Mouse (Mus musculus) heart, postnatal 36 days (tissue): ENCODE results near the gene Car15. TPM values are rescaled to one million over a fixed set of nuclear protein-coding genes. Genes with fewer than 3 reads are reported as not detected.

Source experiments
- DNase-seq, 2 experiments: peaks; one replicate each; pipeline ENCODE4 v3.0.0; 2021 to 2022
- intact Hi-C: fragments of 180-260 bp; cut with DNase I; formaldehyde crosslinking; loops from one replicate; pipeline ENCODE4 v1.15.1; 2025
- total RNA-seq, 2 experiments: library from RNA; stranded (reverse); gene quantifications; 2 replicates each; pipeline ENCODE4 v1.2.3; 2021

The Car15 gene
- 1 to 10 TPM; 2.1 TPM for total RNA-seq

DNA sequence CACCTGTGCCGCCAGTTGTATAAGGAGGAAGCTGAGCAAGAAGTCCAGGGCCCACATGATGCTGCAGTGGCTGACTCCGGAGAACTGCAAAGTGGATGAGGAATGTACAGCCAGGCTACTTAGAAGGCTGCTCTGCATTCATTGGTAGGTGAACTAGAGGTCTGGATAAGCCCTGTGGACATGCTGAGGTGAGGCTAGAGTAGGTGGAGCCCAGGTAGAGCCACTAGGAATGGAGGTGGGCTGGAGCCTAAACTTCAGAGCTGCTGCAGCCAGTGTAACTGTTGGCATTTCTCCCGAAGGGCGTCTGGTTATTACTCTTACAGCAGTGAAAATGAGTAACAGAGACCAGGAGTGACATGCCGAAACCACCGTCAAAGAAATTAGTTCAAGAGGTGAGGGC is at the start of gene Car15:
TSS of gene Car15 (minus strand) at position 314 of the 400 bp plus-strand sequence.
- intact Hi-C loops, result no loop called here
- DNase-seq, result no peak

DNA sequence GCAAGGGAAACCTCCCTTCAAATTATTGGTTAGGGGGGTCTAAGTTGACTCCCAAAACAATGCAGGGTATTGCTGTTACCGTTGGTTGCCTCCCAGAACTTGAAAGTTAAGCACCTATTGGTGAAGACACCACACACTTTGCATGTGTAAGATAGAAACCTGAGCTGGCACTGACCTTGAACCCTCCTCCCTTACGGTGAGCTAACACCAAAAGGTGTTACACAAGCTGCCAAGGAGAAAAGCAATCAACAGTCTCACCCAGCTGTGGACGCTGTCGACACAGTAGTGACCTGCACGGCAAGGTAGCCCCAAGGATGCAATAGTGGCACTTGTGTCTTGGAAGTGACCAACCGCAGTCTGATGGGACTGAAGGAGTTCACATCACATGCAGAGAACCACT is 46.0 kb upstream of the Car15 start:
- intact Hi-C loops, result no loop called here

DNA sequence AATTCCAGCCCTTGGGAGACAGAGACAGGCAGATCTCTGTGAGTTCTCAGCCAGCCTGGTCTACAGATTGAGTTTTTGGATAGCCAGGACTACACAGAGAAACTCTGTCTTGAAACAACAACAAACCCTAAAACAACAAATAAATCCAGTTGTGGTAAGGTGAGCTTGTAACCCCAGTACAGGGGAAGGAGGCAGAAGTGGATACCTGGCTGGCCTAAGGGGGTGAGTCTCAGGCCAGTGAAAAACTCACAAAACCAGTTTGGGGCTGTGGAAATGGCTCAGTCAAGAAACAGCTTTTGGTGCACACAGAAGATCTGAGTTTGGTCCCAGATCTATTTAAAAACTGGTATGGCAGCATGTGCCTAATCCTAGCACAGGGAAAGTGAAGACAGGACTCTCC is 44.0 kb upstream of the Car15 start:
- no peak for DNase-seq
- intact Hi-C loops, result no loop called here

More for the DNA sequence above, 46.0 kb upstream of the Car15 start:
- no peak for DNase-seq

DNA sequence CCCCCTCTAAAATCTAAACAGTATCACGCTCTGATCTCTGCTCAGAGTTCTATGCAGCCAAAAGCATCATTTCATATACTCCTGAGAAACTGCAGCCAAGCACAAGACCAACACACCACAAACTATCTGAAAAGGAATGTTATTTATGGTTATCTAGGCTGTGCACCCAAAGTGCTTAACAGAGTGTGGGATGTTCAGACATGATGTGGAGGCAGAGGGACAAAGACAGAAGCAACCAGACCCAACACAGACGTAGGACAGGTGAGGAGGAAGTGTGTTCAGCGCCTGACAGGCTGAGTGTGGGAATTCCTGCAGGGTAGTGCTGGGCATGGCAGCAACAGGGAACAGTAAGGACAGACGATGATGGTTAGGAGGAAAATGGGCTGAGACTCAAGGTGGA is 41.4 kb upstream of the Car15 start:
- no peak for DNase-seq
- intact Hi-C loops, result no loop called here

DNA sequence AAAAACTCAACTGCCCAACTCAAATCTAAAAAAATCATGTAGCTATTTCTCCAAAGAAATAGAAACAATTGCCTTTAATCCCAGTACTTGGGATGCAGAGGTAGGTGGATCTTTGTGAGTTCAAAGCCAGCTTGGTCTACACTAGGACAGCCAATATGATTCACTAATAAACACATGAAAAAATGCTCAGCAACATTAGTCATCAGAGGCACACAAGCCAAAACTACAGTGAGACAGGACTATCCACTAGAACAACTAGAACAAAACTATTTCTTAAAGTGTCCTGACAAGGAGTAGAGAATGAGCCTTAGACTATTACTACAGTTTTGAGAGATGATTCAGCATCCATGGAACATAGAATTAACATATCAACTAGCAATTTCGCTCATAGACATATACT is 37.9 kb upstream of the Car15 start:
- intact Hi-C loops, result no loop called here

DNA sequence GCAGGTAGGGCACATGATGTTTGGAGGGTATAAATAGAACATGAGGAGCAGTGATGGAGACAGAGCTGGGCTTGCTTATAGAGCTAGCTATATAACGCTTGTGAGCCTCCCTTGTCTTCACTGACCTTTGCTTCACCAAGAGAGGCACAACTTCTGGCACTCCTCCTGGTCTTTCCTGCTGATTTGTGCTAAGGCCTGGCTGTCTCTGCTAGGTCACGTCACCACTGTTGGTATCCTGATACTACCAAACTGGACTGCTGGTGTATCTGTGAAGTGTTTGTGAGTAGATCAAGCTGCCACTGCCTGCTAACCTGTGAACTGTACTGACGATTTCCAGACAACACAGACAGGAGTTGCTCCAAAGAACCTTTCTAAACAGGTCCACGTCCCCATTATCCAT is 37.0 kb upstream of the Car15 start:
- no peak for DNase-seq
- intact Hi-C loops, result no loop called here

More for the DNA sequence above, 37.9 kb upstream of the Car15 start:
- no peak for DNase-seq

DNA sequence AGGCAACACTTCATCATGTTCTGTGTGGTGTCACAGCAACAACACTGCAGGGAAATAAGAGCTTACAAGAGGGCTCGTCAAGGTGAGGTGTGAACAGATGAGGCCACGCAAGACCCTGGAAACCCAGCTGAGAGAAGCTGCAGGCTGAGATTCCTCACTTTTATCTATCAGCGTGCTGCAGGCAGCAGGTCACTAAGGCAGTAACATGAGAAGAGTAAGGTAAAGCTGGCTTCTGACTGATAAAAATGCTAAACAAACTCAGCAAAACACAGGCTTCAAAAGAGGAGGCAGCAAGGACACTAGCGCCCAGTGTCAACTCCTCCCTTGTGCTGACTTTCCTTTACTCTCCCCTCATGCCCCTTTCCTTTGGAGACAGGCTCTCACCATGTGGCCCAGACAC is 34.8 kb upstream of the Car15 start:
- intact Hi-C loops, result no loop called here
- no peak for DNase-seq

DNA sequence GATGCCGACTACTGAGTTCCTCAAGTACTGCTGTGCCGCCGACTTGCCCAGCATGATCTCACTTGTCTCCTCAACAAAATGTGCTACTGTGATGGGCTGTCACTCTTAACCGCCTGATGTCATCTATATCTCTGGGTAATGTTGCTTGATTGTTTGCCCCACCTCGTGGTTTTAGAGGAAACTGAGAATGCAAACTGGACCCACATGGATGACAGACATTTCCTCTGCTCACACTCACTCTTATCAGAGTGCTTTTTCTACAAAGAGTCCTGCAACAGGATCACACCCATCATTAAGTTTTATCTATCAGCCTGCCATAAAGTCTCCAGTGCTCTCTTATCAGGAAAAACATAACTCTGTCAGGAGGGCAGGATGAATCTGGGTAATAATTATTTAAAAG is 33.1 kb upstream of the Car15 start:
- intact Hi-C loops, result no loop called here
- no peak for DNase-seq

DNA sequence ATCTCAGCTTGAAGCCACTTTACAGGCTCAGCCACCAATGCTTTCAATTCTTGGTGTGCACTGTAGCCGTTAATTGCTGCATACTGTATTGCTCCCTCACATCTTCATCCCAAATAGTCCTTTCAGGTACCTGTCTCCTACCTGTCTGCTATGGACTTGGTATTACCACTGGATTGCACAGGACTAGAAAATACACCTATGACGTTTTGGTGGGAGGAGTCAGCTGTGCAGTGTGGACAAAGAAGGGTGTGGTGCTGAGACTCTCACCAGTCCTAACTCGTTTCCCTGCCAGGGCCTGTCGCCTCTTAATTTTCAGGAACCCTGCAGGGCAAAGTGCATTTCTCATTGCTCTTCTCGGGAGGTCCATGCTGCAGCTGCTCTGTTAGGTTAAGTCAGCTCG is 27.6 kb upstream of the Car15 start:
- DNase-seq, result no peak
- intact Hi-C loops, result no loop called here

DNA sequence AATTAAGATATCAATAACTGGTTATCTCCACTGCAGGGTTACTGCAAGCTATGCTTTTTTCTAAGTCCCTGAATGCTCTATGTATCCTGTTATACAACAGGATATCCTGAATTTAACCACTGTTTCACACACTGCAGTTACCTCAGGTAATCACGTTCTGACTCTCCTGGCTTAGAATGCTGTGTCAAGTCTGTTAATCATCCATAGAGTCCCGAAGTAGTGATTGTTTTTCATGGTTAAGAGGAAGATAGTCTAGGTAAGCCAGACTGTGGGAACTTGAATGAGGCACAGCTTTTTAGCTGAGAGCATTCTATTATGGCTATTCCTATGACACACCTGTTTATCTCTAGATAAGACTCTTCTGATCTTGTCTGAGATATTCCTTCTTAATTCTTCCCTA is 27.1 kb upstream of the Car15 start:
- intact Hi-C loops, result no loop called here
- DNase-seq, result no peak

DNA sequence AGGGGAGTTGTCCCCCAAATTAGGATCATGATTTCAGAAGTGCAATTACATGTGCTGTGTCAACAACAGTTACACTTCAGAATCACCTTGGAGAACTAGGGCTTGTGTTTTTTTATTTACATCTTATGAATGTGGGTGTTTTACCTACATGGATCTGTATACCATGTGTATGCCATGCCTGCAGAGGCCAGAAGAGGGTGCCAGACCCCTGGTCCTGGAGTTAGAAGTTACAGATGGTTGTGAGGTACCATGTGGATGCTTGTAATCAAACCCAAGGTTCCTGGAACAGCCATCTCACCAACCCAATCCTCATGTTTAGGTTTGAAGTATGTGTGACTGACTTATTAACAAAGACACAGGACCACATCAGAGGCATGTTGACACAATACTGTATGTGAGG is 20.4 kb upstream of the Car15 start:
- no peak for DNase-seq
- intact Hi-C loops, result no loop called here

DNA sequence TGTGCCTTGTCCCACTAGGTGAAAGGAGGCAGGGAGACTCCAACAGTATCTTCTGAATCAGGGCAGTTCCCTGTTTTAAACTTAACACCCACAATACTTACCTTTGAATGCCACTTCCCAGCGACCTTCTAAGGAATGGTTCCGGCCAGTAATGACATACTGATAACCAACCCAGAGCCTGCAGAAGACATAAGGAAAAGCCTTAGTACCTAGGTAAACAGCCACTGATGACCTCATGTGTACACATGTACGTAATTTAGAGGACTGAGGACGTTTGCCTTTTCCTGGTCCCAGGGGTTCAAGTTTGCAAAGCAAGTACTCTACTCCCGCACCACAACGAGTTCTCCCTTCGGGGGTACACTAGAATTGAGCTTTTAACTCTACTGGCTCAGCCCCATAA is 19.0 kb upstream of the Car15 start:
- intact Hi-C loops, result no loop called here
- no peak for DNase-seq

DNA sequence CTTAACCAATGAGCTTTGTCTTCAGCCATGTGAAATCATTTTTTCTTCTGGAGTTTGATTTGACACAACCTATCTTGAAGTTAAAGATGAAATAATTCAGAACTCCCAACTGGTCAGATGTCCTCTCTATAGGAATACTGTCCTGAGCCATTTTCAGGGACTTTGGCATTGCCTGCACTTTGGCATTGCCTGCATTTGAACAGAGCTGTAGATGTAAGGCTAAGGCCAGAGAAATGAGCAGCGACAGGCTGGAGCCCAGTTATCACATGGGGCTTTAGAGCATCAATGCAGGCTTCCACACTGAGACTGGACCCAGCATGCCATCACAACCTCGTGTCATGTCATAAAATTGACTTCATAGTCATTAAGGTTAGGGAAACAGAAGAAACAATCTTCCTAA is 15.1 kb upstream of the Car15 start:
- DNase-seq, result no peak
- intact Hi-C loops, result no loop called here

DNA sequence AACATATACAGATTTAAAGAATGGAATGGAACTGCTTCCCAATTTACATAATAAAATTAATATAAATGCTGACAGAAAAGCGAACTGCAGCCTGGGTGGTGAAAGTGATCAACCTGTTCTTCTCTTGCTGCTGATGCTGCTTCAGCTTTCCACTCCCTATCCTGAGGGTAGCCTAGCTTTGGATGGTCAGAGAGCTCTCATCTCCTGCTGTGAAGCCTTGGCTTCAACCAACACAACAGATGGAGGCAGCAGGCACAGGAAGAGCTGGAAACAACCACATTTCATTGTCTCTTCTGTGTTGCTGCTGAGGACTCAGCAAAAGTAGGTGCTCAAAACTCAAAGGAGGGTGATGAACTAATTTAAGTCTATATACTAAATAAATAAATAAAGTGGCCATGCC is 13.7 kb upstream of the Car15 start:
- intact Hi-C loops, result no loop called here

DNA sequence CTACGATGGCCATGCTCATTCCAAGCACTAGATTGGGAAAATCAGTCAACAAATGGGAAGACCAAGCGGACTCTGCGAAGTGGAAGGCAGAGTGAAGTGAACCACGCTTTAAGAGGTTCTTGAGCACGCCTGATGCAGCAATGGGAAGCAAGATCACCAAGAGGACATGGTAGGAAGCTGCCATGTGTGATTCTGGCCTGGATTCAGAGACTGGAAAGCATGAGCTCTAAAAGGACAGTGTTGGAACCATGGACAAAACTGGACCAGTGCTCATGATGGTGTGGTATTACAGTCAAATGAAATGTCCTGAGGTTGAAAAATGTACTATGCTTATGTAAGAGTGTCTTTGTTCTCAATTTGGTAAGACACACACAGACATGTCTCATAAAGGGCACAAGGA is 13.2 kb upstream of the Car15 start:
- DNase-seq, result no peak
- intact Hi-C loops, result no loop called here

More for the DNA sequence above, 13.7 kb upstream of the Car15 start:
- no peak for DNase-seq

DNA sequence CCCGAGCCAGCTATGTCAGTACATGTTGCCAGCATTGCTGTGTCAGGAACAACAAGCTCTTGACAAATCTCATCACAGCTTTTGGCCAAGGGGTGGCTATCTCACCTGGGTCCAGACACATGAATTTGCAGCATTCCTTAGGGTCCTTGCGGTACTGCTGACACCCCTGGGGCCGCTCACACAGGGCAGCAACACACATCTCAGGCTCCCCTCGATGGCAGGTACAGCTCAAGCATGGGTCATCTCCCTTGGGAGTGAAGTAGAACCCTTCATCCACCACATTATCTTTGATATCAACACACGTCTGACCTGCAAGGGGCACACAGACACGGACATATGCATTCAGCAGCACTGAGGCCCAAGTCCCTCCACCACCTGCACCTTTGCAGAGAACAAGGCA is 11.3 kb upstream of the Car15 start:
- no peak for DNase-seq
- intact Hi-C loops, result no loop called here

DNA sequence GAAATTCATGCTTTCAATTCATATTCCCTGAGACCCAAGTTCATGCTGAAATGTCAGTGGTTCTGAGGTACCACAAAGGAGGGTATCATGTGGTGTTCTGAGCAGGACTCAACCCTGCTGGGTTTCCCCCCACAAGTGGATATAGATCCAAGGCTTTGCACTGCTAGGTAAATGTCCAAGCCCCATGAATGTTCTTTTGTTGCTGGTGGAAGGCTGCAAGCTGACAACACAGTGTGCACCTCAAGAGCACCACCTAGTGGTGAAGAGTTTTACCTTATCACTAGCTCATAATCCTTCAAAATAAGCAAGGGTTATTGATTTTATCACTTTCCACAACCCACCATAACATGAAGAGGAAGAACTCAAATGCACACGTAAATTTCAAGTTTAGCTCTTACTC is 10.8 kb upstream of the Car15 start:
- intact Hi-C loops, result no loop called here
- DNase-seq, result no peak

DNA sequence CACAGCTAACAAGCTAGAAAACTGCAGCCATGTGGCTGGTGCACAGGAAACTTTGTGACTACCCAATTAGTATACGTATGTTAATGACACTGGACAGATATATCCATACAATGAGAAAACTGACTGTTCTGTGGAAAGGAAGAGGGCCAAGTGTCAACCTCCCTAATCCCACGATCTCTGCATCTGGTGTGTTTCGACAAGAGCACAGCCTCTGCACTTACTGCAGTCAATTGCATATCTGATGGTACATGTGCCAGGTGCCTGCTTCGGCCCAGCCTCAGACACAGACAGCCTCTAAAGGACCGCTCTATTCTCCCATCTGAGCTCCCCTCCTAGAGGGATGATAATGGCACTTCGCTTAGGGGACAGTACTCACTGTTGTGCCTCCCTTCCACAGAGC is 10.3 kb upstream of the Car15 start:
- DNase-seq, result no peak
- intact Hi-C loops, result no loop called here

DNA sequence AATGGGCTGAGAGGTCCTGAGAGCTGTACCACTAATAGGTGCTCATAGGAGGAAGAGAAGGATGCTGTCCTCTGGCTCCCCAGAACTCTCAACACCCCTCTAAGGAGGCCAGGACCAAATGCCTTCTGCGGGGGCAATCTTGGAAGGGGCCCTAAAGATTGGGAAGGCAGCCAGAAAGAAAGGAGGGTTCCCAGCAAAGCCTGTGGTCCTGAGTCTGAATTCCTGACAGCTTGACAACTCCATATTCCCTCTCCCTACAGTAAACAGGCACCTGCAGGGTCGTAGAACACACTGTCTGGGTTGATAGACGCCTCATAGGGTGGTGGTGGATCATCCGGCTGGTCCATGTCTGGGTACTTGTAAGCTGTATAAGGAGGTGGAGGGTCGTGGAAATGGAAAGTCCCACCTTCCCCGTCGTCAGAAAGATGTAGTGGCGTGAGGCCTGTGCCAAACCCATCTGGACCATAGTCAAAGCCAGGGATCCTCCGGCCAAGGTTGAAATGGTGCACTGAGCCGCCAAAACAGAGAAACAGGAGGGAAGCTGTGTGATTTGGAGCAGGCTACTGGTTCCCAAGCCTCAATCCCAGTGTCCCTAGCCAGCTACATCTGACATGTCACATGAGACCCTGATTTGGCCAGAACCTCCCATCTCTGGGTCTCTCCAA is 5.7 kb upstream of the Car15 start:
- intact Hi-C loops, result no loop called here
- DNase-seq, result no peak

DNA sequence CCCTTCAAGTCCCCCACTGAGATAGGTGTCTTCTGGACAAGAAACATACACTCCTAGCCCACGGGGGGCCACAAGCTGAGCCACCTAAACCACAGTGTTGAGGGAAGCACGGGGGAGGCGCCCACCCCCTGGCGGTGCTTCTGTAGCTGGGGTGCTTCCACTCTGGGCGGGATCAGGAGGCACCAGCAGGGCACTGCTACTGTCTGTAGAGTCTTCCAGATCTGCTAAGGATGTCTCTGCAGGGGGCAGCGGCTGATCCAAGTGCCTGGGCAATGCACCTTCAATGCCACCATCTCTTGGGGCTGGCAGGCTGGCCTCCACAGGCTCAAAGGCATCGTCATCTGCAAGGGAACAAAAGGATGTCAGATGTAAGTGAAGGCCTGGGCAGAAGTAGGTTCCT is 4.3 kb upstream of the Car15 start:
- intact Hi-C loops, result no loop called here
- no peak for DNase-seq

DNA sequence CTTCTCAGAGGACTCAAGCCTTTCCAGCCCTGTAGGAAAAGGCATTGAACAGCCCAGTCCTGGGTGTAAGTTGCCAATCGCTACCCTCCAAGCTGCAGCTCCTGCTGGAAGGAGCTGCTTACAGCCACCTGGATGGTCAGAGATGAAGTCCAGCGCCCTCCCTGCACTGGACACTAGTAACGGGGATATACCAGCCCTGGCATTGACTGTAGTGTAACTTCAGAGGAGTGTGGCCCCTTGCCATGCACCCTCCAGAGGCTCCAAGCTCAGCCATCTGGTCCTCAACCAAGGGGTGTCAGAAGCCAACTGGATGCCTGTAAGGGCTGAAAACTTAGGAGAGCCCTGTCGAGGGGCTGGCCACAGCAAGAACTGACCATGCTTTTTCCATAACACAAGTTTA is 1.8 kb upstream of the Car15 start:
- intact Hi-C loops, result no loop called here
- no peak for DNase-seq

DNA sequence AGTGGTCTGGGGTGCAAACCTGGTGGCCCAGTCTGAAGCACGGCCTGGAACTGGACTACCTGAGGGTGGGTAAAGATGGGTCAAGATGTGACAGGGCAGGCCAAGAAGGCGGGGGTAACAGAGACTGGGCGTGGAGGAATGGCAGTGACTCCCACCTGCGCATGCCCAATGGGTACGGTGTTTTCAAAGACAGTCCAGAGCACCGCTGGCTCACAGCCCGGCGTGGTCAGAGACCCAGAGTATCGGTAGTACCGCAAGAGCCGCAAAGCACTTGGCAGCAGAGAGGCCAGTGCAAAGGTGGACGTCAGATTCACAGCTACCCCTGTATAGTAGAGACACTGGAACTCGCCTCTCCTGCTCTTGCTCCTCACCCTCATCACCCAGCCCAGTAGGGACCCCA is 2.7 kb downstream of the Car15 start:
- intact Hi-C loops, result no loop called here
- DNase-seq, result no peak

DNA sequence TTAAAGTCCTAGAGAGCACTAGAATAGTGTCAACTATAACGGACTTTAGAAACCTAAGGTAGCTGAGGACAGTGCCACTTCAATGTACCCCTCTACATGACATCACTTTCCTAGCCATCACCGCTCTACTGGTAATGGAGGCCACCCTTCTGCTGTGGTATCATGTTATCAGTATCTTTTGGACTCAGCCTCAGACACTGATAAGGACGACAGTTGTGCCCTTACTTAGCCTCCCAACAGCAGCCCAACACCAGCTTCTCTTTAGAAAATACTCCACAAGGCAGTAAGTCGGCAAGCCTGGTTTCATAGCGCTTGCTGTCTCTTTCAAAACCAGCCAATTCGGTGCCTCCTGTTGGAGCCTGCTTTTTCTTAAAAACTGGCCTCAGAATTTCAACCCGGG is 3.6 kb downstream of the Car15 start:
- intact Hi-C loops, result no loop called here
- DNase-seq, result no peak
